Mouse (Mus musculus) midbrain, postnatal 0 days (tissue): Measurements from ENCODE around the gene Lrrc17. TPM values are rescaled to one million over a fixed set of nuclear protein-coding genes. Genes with fewer than 3 reads are reported as not detected.

Experiments used
- ATAC-seq: fragments of 200-750 bp; cut with Nextera tagmentation; 2 replicates; pipeline ENCODE4 v1.8.0; 2017; ENCODE audit warnings: moderate number of reproducible peaks, mild to moderate bottlenecking, moderate TSS enrichment, moderate library complexity; ENCODE audit not compliant: low FRiP score
- DNase-seq: peaks from one replicate; pipeline ENCODE4 v3.0.0-alpha.2; 2015; ENCODE audit warnings: low spot score
- H3K27ac ChIP-seq: fragments of 300-500 bp; sonication (generic); 2 replicates; pipeline ENCODE4 v1.5.1; 2014; ENCODE audit warnings: low read depth, mild to moderate bottlenecking, low read length, mixed read lengths
- H3K27me3 ChIP-seq: fragments of 300-500 bp; sonication (generic); 2 replicates; pipeline ENCODE4 v1.6.1; 2014; ENCODE audit warnings: low read length, control low read depth, mixed read lengths; ENCODE audit not compliant: insufficient read depth
- H3K36me3 ChIP-seq: fragments of 300-500 bp; sonication (generic); 2 replicates; pipeline ENCODE4 v1.6.1; 2014; ENCODE audit warnings: low read length, control low read depth, mixed read lengths; ENCODE audit not compliant: insufficient read depth
- H3K4me1 ChIP-seq: fragments of 300-500 bp; sonication (generic); 2 replicates; pipeline ENCODE4 v1.6.1; 2014; ENCODE audit warnings: mild to moderate bottlenecking, control low read depth, antibody characterized with exemption, low read length, mixed read lengths; ENCODE audit not compliant: insufficient read depth
- H3K4me2 ChIP-seq: fragments of 300-500 bp; sonication (generic); 2 replicates; pipeline ENCODE4 v1.6.1; 2014; ENCODE audit warnings: low read depth, mild to moderate bottlenecking, low read length, mixed read lengths; ENCODE audit not compliant: poor library complexity, severe bottlenecking
- H3K4me3 ChIP-seq: fragments of 300-500 bp; sonication (generic); 2 replicates; pipeline ENCODE4 v1.5.1; 2014; ENCODE audit warnings: low read depth, mild to moderate bottlenecking, low read length, moderate library complexity
- H3K9ac ChIP-seq: fragments of 300-500 bp; sonication (generic); replicated peaks from 2 replicates; pipeline ENCODE4 v1.6.1; 2014; ENCODE audit warnings: mild to moderate bottlenecking, low read length, moderate library complexity, mixed read lengths; ENCODE audit not compliant: poor library complexity, severe bottlenecking
- H3K9me3 ChIP-seq: fragments of 300-500 bp; sonication (generic); 2 replicates; pipeline ENCODE4 v1.6.1; 2016; ENCODE audit warnings: low read length, control low read depth
- CTCF ChIP-seq: IDR thresholded peaks from 2 replicates; pipeline ENCODE4 v1.5.1; 2016; ENCODE audit warnings: antibody characterized with exemption, mild to moderate bottlenecking
- WGBS: fragments of 180-500 bp; shearing (Covaris S2); extraction: QIAGEN DNeasy Blood & Tissue Kit; methylation state at CpG from one replicate; pipeline ENCODE4 v1.1.7; 2014; 5-methylcytosine and 5-hydroxymethylcytosine counted together
- polyA plus RNA-seq: library from polyadenylated mRNA; unstranded; fragments of >200 nt; fragmentation: Nextera tagmentation; extraction: Ambion mirVana; gene quantifications from 2 replicates; pipeline ENCODE4 v1.2.1, GENCODE M21; 2015
- total RNA-seq: library from RNA; depleted of rRNA; stranded (reverse); fragments of >200 nt; gene quantifications from 2 replicates; pipeline ENCODE4 v1.2.3, GENCODE M21; 2014

Gene Lrrc17
- total and polyA plus RNA-seq, 2 experiments from 2014 or later, result 3.3 to 4.5 TPM

DNA sequence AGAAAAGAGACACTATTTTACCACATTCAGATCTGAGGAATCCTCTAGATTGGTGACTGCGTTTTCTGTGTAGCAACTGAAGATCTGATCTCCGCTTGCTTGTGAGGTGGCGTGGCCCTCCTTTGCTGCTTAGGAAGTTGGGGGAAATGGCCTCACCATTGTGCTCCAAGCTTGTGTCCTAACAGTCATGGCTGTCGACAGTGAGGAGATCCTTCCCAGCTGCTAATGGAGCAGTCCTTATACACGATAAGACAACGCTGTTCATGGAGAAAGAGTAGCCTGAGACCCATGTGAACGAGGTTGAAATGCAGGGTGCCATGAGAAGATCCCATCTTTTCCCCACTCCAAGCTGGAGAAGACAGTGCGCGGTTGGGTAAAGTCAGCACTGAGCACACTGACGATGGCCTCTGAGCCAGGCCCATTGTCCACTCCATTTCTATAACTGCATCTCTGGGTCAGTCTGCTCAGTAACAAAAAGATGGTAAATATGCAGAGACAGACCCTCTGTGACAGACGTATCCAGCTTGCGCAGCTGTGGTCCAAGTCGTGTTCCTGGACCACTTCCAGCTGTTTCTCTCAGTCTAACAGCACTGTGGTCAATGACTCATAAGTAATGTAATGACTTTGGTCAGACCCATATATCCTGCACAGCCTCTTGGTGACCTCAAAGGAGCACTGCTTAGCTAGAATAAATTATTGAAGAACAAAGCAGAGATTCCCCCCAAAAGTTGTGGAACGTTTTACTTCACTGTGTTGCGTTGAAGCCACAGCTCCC lies 15.1 kb upstream of the Lrrc17 start:
- H3K27ac ChIP-seq, result no peak overlapping the region
- no peaks in the 10 kb centered on the region for H3K36me3 ChIP-seq
- H3K9me3 ChIP-seq, result no peaks in the 10 kb centered on the region
- no peak overlapping the region for H3K4me2 ChIP-seq
- H3K4me1 ChIP-seq, result no peaks in the 10 kb centered on the region
- no peak overlapping the region for H3K4me3 ChIP-seq
- H3K9ac ChIP-seq, result no peak overlapping the region
- DNase-seq (no peak), ATAC-seq (no peak)
- H3K27me3 ChIP-seq, result no peaks in the 10 kb centered on the region
- 92% methylated on average over 15 of the region's 15 CpGs for WGBS
- TF ChIP-seq CTCF, result no peak

GRCm38 (mm10) chr5:21529110-21529720 lies 14.1 kb upstream of the Lrrc17 start:
- TF ChIP-seq CTCF, result no peak
- no peak overlapping the region for H3K9ac ChIP-seq
- no peaks in the 10 kb centered on the region for H3K9me3 ChIP-seq
- no peak overlapping the region for H3K4me2 ChIP-seq
- no peak overlapping the region for H3K27ac ChIP-seq
- DNase-seq (no peak), ATAC-seq (no peak)
- H3K4me3 ChIP-seq, result no peak overlapping the region
- H3K36me3 ChIP-seq, result no peaks in the 10 kb centered on the region
- WGBS, result 93% methylated on average over 8 of the region's 8 CpGs
- H3K4me1 ChIP-seq, result no peaks in the 10 kb centered on the region
- no peaks in the 10 kb centered on the region for H3K27me3 ChIP-seq

DNA sequence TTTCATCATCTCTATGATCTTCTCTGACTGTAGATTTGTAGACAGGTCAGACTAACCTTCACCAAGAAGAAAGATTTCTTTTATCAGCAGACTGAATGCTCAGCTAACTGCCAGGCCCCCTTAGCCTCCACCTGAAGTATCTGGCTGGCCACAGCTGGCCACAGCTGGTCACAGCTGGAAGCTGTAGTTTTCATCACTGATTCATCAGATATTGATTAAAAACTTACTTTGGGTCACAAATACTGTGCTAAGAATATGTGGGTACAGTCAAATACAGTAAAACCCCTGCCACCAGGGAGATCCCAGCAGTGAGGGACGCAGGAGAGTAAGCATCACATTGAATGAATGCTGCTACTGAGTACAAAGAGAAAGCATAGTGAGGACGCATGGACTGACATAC lies 11.2 kb upstream of the Lrrc17 start:
- H3K4me1 ChIP-seq, result no peaks in the 10 kb centered on the region
- H3K4me3 ChIP-seq, result no peak overlapping the region
- 89% methylated on average over 2 of the region's 2 CpGs for WGBS
- H3K4me2 ChIP-seq, result no peak overlapping the region
- DNase-seq (no peak), ATAC-seq (no peak)
- H3K27ac ChIP-seq, result no peak overlapping the region
- H3K36me3 ChIP-seq, result no peaks in the 10 kb centered on the region
- no peak overlapping the region for H3K9ac ChIP-seq
- H3K9me3 ChIP-seq, result no peaks in the 10 kb centered on the region
- no peak for TF ChIP-seq CTCF
- no peaks in the 10 kb centered on the region for H3K27me3 ChIP-seq

- Histone ChIP-seq H3K9ac (no peak overlapping the region), H3K9me3 (no peaks in the 10 kb centered on the region), H3K4me3 (no peak overlapping the region), H3K4me2 (no peak overlapping the region), H3K4me1 (no peaks in the 10 kb centered on the region), H3K36me3 (no peaks in the 10 kb centered on the region), H3K27me3 (no peaks in the 10 kb centered on the region), H3K27ac (no peak overlapping the region)
- DNase-seq (no peak), ATAC-seq (no peak)
- 89% methylated on average over 5 of the region's 5 CpGs for WGBS
- TF ChIP-seq CTCF, result no peak
Observed at GRCm38 (mm10) chr5:21532921-21533320, 10.4 kb upstream of the Lrrc17 start.

DNA sequence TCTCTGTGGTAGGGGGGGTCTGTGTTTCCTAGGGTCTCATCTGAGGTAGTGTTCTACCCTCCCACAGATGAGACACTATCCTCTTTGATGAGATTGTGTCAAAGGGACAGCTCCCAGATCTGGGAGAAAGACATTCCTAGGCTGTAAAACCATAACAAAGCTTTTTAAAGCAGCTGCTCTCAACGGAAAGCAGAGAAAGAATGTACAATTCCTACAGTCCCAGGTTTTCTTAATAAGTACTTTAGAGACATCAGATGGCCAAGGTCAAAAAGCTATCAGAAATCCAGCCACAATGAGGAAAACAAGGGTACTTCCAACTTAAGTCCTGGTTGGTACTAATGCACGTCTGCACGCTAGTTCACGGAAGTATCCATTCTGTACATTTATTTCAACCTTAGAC lies 1.1 kb upstream of the Lrrc17 start:
- no peak for TF ChIP-seq CTCF
- DNase-seq (no peak), ATAC-seq (no peak)
- Histone ChIP-seq H3K27ac (no peak overlapping the region), H3K36me3 (no peaks in the 10 kb centered on the region), H3K9ac (no peak overlapping the region), H3K27me3 (no peaks in the 10 kb centered on the region), H3K4me1 (no peaks in the 10 kb centered on the region), H3K9me3 (no peaks in the 10 kb centered on the region), H3K4me3 (no peak overlapping the region), H3K4me2 (no peak overlapping the region)
- WGBS, result 79% methylated on average over 4 of the region's 4 CpGs

DNA sequence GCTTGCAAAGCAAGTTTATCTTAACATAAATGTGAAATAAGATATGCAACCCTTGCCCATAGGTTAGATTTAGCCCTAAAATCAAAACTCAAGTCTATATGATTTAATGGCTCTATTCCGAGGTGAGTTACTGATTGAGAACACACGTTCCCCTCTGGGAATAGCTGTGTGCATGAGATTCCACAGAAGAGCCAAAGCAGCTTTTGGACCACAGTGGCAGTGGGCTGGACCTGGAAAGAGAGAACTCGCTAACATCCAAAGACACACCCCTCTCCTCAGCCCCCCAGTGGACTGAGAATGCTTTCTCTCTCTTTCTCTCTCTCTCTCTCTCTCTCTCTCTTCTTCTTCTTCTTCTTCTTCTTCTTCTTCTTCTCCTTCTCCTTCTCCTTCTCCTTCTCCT lies 1.5 kb downstream of the Lrrc17 start:
- ATAC-seq (no peak), DNase-seq (no peak)
- Histone ChIP-seq H3K27me3 (no peaks in the 10 kb centered on the region), H3K4me1 (no peaks in the 10 kb centered on the region), H3K27ac (no peak overlapping the region), H3K4me2 (no peak overlapping the region), H3K9me3 (no peaks in the 10 kb centered on the region), H3K4me3 (no peak overlapping the region), H3K36me3 (no peaks in the 10 kb centered on the region), H3K9ac (no peak overlapping the region)
- TF ChIP-seq CTCF, result no peak
- 73% methylated on average over 3 of the region's 3 CpGs for WGBS
